Mouse (Mus musculus) stomach, postnatal 0 days (tissue): ENCODE results near the gene Pold1. TPM values are rescaled to one million over a fixed set of nuclear protein-coding genes. Genes with fewer than 3 reads are reported as not detected.

Experiments
- ATAC-seq: fragments of 200-750 bp; cut with Nextera tagmentation; 2 replicates; pipeline ENCODE4 v1.8.0; 2017; ENCODE audit not compliant: low FRiP score, low TSS enrichment
- DNase-seq: peaks from one replicate; pipeline ENCODE4 v3.0.0-alpha.2; 2016; ENCODE audit warnings: low spot score
- H3K27ac ChIP-seq: fragments of 300-500 bp; sonication (generic); replicated peaks from 2 replicates; pipeline ENCODE4 v1.5.1; 2014; ENCODE audit warnings: mild to moderate bottlenecking, control low read depth
- H3K27me3 ChIP-seq: fragments of 300-500 bp; sonication (generic); 2 replicates; pipeline ENCODE4 v1.6.1; 2014; ENCODE audit warnings: low read length; ENCODE audit not compliant: control insufficient read depth, insufficient read depth
- H3K36me3 ChIP-seq: fragments of 300-500 bp; sonication (generic); 2 replicates; pipeline ENCODE4 v1.6.1; 2014; ENCODE audit warnings: low read length, mixed read lengths; ENCODE audit not compliant: control insufficient read depth, insufficient read depth
- H3K4me1 ChIP-seq: fragments of 300-500 bp; sonication (generic); replicated peaks from 2 replicates; pipeline ENCODE4 v1.6.1; 2014; ENCODE audit warnings: antibody characterized with exemption; ENCODE audit not compliant: control insufficient read depth, insufficient read depth
- H3K4me2 ChIP-seq: fragments of 300-500 bp; sonication (generic); replicated peaks from 2 replicates; pipeline ENCODE4 v1.6.1; 2014; ENCODE audit warnings: low read depth, mild to moderate bottlenecking, control low read depth, moderate library complexity
- H3K4me3 ChIP-seq: fragments of 300-500 bp; sonication (generic); 2 replicates; pipeline ENCODE4 v1.5.1; 2014; ENCODE audit warnings: low read depth, low read length, control low read depth
- H3K9ac ChIP-seq: fragments of 300-500 bp; sonication (generic); 2 replicates; pipeline ENCODE4 v1.6.1; 2014; ENCODE audit warnings: mild to moderate bottlenecking, low read length, control low read depth, mixed read lengths
- H3K9me3 ChIP-seq: fragments of 300-500 bp; sonication (generic); 2 replicates; pipeline ENCODE4 v1.6.1; 2016; ENCODE audit warnings: low read length; ENCODE audit not compliant: control insufficient read depth
- CTCF ChIP-seq: IDR thresholded peaks from 2 replicates; pipeline ENCODE4 v1.5.1; 2016; ENCODE audit warnings: antibody characterized with exemption, low read depth, mild to moderate bottlenecking, moderate library complexity
- EP300 ChIP-seq: optimal IDR thresholded peaks from 2 replicates; pipeline ENCODE3; 2016; ENCODE audit warnings: antibody characterized with exemption
- WGBS: fragments of 180-500 bp; shearing (Covaris S2); extraction: QIAGEN DNeasy Blood & Tissue Kit; methylation state at CpG from one replicate; pipeline ENCODE4 v1.1.7; 2014; 5-methylcytosine and 5-hydroxymethylcytosine counted together
- polyA plus RNA-seq: library from polyadenylated mRNA; unstranded; fragments of >200 nt; fragmentation: Nextera tagmentation; extraction: Ambion mirVana; gene quantifications from 2 replicates; pipeline ENCODE4 v1.2.1, GENCODE M21; 2015

Pold1 gene
- polyA plus RNA-seq, 1 experiment from 2014 or later: 18.7 TPM

DNA sequence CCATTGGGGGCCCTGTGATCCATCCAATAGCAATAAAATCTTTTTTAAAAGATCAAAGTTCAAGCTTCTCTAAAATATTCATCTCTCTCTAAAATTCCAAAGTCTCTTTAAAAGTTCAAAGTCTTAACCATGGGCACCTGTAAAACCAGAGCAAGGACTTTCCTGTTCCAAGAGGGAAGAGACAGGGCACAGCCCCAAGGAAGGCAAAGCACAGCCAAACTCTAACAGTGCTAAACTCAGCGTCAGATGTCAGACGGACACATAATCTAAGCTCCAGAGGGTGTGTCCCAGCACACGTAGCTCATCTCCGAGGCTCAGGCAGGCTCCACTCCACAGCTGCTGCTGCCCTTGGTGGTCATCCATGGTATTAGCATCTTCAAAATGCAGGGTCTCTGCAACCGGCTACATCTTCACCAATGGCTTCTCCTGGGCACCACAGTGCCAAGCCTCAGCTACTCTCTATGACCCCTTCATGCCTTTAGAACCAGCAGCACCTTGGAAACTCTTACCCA, 27.7 kb upstream of the Pold1 start:
- ATAC-seq: no peak

DNA sequence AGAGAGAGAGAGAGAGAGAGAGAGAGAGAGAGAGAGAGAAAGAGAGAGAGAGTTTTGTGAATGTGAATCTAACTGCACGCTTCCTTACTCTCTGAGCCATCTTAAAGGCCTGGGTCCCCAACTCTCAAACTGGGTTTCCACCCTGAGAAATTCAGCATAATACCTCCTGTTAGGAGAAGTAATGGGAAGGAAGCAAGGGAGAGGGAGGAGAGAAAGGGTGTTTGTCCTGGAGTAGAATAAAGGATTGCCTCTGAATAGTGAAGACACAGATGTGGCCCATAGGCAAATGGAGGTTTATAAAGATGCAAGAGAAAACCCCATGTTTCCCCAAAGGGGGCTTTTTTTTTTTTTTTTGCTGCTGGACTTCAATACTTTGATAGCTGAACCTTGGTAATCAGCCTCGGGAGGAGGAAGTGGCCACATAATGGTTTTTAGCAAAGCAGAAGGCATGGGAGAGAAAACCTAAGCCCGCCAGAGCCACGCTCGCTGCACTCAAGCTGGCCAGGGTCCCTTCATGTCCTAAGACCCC, 24.4 kb upstream of the Pold1 start:
- ATAC-seq: no peak
- Histone ChIP-seq H3K27me3 (no peaks in the 10 kb centered on the region), H3K27ac (no peak overlapping the region), H3K9me3 (no peaks in the 10 kb centered on the region), H3K36me3 (no peaks in the 10 kb centered on the region), H3K4me2 (no peak overlapping the region), H3K4me1 (no peaks in the 10 kb centered on the region), H3K9ac (no peak overlapping the region), H3K4me3 (no peak overlapping the region)
- no peak for TF ChIP-seq CTCF
- no peak for TF ChIP-seq EP300
- no peak for DNase-seq
- 79% methylated on average over 5 of the region's 5 CpGs for WGBS

More for the DNA sequence above, 27.7 kb upstream of the Pold1 start:
- H3K27ac ChIP-seq: no peak overlapping the region
- no peaks in the 10 kb centered on the region for H3K9me3 ChIP-seq
- H3K4me1 ChIP-seq: no peaks in the 10 kb centered on the region
- WGBS: 43% methylated on average over 5 of the region's 5 CpGs
- H3K4me3 ChIP-seq: no peak overlapping the region
- no peak overlapping the region for H3K9ac ChIP-seq
- no peak overlapping the region for H3K4me2 ChIP-seq
- no peak for DNase-seq
- H3K36me3 ChIP-seq: no peaks in the 10 kb centered on the region
- TF ChIP-seq CTCF: no peak
- no peaks in the 10 kb centered on the region for H3K27me3 ChIP-seq

DNA sequence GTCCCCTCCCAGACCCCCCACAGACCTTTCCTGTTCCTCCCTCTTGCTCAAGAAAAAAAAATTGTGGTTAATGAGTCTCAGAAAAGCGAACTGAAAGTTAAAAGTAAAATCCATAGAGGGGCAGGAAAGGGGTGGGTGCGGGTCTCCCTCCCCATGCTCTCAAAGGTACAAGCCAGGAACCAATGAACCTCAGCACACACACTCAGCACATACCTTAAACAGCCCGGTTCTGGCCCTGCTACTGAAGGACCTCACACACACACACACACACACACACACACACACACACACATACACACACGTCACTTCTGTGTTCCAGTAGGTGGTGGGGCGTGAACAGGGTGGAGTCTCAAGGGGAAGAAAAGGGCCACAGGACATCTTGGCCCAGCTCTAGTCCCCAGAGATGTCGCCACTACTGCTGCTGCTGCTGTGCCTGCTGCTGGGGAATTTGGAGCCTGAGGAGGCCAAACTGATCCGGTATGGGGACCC, 23.6 kb upstream of the Pold1 start, which contains the start of gene Napsa:
Napsa (plus strand) TSS at position 168 of the 489 bp plus-strand sequence.
- 31% methylated on average over 6 of the region's 7 CpGs for WGBS
- no peaks in the 10 kb centered on the region for H3K36me3 ChIP-seq
- TF ChIP-seq EP300 (no peak), CTCF (no peak)
- ATAC-seq (peak; percentile 57; the same call in 1 of the 2 replicates), DNase-seq (peak; percentile 55)
- H3K4me1 ChIP-seq: no peaks in the 10 kb centered on the region
- no peak within 1 kb of the TSS for H3K27ac ChIP-seq
- no peak within 1 kb of the TSS for H3K4me2 ChIP-seq
- no peak within 1 kb of the TSS for H3K9ac ChIP-seq
- H3K4me3 ChIP-seq: no peak within 1 kb of the TSS
- no peaks in the 10 kb centered on the region for H3K9me3 ChIP-seq
- H3K27me3 ChIP-seq: no peaks in the 10 kb centered on the region

DNA sequence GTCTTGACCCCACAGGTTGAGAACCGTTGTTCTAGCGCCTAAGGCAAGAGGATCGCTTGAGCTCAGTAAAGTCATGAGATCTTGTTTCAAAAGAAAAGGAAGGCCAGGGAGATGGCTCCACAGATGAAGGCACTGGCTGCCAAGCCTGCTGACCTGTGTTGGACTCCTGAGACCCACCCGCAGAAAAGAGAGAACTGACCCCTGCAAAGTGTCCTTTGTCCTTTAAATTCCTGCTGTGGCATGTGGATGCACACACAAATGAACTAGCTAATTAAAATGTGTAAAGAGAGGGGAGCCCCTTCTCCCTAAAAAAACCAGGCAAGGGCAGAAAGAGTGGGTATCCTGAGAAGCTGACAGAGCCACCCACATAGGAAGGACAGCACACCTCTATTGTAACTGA, 23.2 kb upstream of the Pold1 start:
- no peaks in the 10 kb centered on the region for H3K4me1 ChIP-seq
- TF ChIP-seq CTCF: no peak
- TF ChIP-seq EP300: no peak
- H3K4me2 ChIP-seq: no peak overlapping the region
- H3K4me3 ChIP-seq: no peak overlapping the region
- 70% methylated on average over 4 of the region's 4 CpGs for WGBS
- no peaks in the 10 kb centered on the region for H3K9me3 ChIP-seq
- H3K9ac ChIP-seq: no peak overlapping the region
- ATAC-seq (no peak), DNase-seq (no peak)
- no peaks in the 10 kb centered on the region for H3K27me3 ChIP-seq
- H3K27ac ChIP-seq: no peak overlapping the region
- no peaks in the 10 kb centered on the region for H3K36me3 ChIP-seq

DNA sequence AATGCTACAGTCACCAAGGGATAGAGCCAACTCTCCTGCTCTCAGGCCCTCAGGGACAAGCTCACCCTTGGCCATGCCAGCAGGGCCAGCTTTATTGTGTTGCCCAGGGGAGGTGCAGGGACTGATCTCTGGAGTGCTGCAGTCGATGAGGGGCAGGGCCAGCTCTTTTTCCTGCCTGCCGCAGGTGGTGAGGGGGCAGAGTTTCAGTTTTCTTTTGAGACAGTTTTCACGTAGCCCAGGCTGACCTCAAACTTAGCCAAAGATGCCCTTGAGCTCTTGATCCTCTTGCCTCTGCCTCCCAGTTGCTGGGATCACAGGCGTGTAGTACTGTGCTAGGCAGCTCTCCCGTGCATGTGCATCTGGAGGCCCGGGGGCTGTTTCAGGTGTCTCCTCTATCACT, 22.3 kb upstream of the Pold1 start:
- no peak for TF ChIP-seq CTCF
- ATAC-seq: no peak
- 74% methylated on average over 6 of the region's 6 CpGs for WGBS
- no peak overlapping the region for H3K4me3 ChIP-seq
- H3K9me3 ChIP-seq: no peaks in the 10 kb centered on the region
- no peak overlapping the region for H3K27ac ChIP-seq
- no peak for DNase-seq
- H3K36me3 ChIP-seq: no peaks in the 10 kb centered on the region
- no peak overlapping the region for H3K4me2 ChIP-seq
- no peaks in the 10 kb centered on the region for H3K4me1 ChIP-seq
- H3K27me3 ChIP-seq: no peaks in the 10 kb centered on the region
- H3K9ac ChIP-seq: no peak overlapping the region

DNA sequence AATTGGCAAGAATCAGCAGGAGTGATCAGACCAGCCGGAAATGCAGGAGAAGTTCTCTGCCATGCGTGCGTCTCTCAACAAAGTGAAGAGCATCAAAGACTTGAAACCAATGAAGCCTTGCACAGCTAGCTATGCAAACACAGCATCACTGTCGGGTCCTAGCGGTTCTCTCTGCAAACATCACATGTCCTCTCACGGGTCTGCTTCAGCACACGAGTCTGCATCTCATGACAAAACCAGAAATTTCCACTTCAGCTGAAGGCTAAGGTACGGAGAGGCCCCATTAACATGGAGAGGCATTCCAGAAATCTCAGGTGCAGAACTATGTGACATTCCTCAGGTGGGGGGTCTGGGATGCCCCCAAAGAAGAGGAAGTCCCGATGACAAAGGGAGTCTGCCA, 20.2 kb upstream of the Pold1 start:
- Histone ChIP-seq H3K9ac (no peak overlapping the region), H3K4me1 (no peaks in the 10 kb centered on the region), H3K9me3 (no peaks in the 10 kb centered on the region), H3K27me3 (no peaks in the 10 kb centered on the region), H3K4me3 (no peak overlapping the region), H3K36me3 (no peaks in the 10 kb centered on the region), H3K4me2 (no peak overlapping the region), H3K27ac (no peak overlapping the region)
- DNase-seq (no peak), ATAC-seq (no peak)
- 47% methylated on average over 9 of the region's 9 CpGs for WGBS
- TF ChIP-seq EP300: no peak
- no peak for TF ChIP-seq CTCF
